30 mouse cellular contexts compared by ENCODE assay signal in genomic region chr1:133372113-133372512, GRCm38 (mm10). TPM values are rescaled to one million over a fixed set of nuclear protein-coding genes. Genes with fewer than 3 reads are reported as not detected.
A peak's percentile ranks its signal among the peaks of the same experiment; 100 is the strongest.
DNase-seq lines count a peak whose midpoint lies in the region; ATAC-seq and TF ChIP-seq lines count a peak whose summit lies in the region.
"Had no signal": no experiment of that assay in that cellular context is flagged by ENCODE, and none has a peak within 500 bp of the region (broad histone marks: within the 10 kb centered on the region; RNA-seq: fewer than 3 reads in every experiment).

No protein-coding gene starts in this region.

- no peak for TF ChIP-seq CTCF in hindbrain, postnatal 0 days (IDR thresholded peaks at IDR 0.05; ENCODE audit: low read depth)

- WGBS in hindbrain, embryonic 10.5 days, result 73% methylated on average over 8 of the region's 8 CpGs
- WGBS in hindbrain, postnatal 0 days, result 71% methylated on average over 8 of the region's 8 CpGs
- WGBS in midbrain, embryonic 10.5 days, result 76% methylated on average over 8 of the region's 8 CpGs
- WGBS in midbrain, embryonic 13.5 days, result 70% methylated on average over 8 of the region's 8 CpGs
- WGBS in liver, embryonic 13.5 days (ENCODE audit: insufficient replicate concordance), result 34% methylated on average over 8 of the region's 8 CpGs

- H3K4me2 ChIP-seq in hindbrain, postnatal 0 days (ENCODE audit: low read depth, low read length), result no peak overlapping the region
- H3K4me2 ChIP-seq in midbrain, embryonic 13.5 days (replicated peaks), result no peak overlapping the region
- H3K4me2 ChIP-seq in liver, embryonic 13.5 days, result no peak overlapping the region
- H3K4me2 ChIP-seq: embryonic facial prominence, embryonic 15.5 days; forebrain, embryonic 12.5 days; heart, embryonic 12.5 days; hindbrain, embryonic 13.5 days had no signal

- no peak overlapping the region for H3K4me3 ChIP-seq in hindbrain, embryonic 10.5 days
- no peak overlapping the region for H3K4me3 ChIP-seq in hindbrain, postnatal 0 days (ENCODE audit: low read length)
- H3K4me3 ChIP-seq in midbrain, embryonic 10.5 days, result no peak overlapping the region
- no peak overlapping the region for H3K4me3 ChIP-seq in midbrain, embryonic 13.5 days (replicated peaks)
- H3K4me3 ChIP-seq in liver, embryonic 13.5 days (replicated peaks), result no peak overlapping the region
- H3K4me3 ChIP-seq: embryonic facial prominence, embryonic 15.5 days; forebrain, embryonic 12.5 days; heart, embryonic 12.5 days; hindbrain, embryonic 13.5 days; limb, embryonic 10.5 days had no signal

- no peaks in the 10 kb centered on the region for H3K36me3 ChIP-seq in hindbrain, embryonic 10.5 days
- no peaks in the 10 kb centered on the region for H3K36me3 ChIP-seq in hindbrain, postnatal 0 days (ENCODE audit: insufficient read depth, low read length)
- H3K36me3 ChIP-seq in midbrain, embryonic 10.5 days, result no peaks in the 10 kb centered on the region
- H3K36me3 ChIP-seq in midbrain, embryonic 13.5 days, result no peaks in the 10 kb centered on the region
- no peaks in the 10 kb centered on the region for H3K36me3 ChIP-seq in liver, embryonic 13.5 days
- H3K36me3 ChIP-seq: embryonic facial prominence, embryonic 15.5 days; forebrain, embryonic 12.5 days; heart, embryonic 12.5 days; limb, embryonic 10.5 days had no signal

- peaks cover 55% of the 10 kb centered on the region for H3K4me1 ChIP-seq in hindbrain, embryonic 10.5 days (replicated peaks)
- H3K4me1 ChIP-seq in hindbrain, postnatal 0 days (ENCODE audit: insufficient read depth, low read length), result peaks cover 7% of the 10 kb centered on the region; the same call in 1 of the 2 replicates
- peaks cover 50% of the 10 kb centered on the region for H3K4me1 ChIP-seq in midbrain, embryonic 10.5 days
- peaks cover 21% of the 10 kb centered on the region for H3K4me1 ChIP-seq in midbrain, embryonic 13.5 days (replicated peaks)
- H3K4me1 ChIP-seq in liver, embryonic 13.5 days (replicated peaks), result peaks cover 46% of the 10 kb centered on the region

- peaks cover 5% of the 10 kb centered on the region; the same call in 1 of the 2 replicates for H3K27me3 ChIP-seq in hindbrain, embryonic 10.5 days (ENCODE audit: insufficient read depth, poor library complexity, severe bottlenecking)
- H3K27me3 ChIP-seq in hindbrain, postnatal 0 days (ENCODE audit: insufficient read depth, low read length), result no peaks in the 10 kb centered on the region
- peaks cover 27% of the 10 kb centered on the region for H3K27me3 ChIP-seq in midbrain, embryonic 10.5 days (ENCODE audit: low read depth, poor library complexity, severe bottlenecking)
- no peaks in the 10 kb centered on the region for H3K27me3 ChIP-seq in midbrain, embryonic 13.5 days
- no peaks in the 10 kb centered on the region for H3K27me3 ChIP-seq in liver, embryonic 13.5 days
- H3K27me3 ChIP-seq: embryonic facial prominence, embryonic 15.5 days; heart, embryonic 12.5 days had no signal

- peak overlapping the region; percentile 64 for H3K27ac ChIP-seq in hindbrain, embryonic 10.5 days
- no peak overlapping the region for H3K27ac ChIP-seq in hindbrain, postnatal 0 days
- peak overlapping the region; percentile 33; the same call in 1 of the 2 replicates for H3K27ac ChIP-seq in midbrain, embryonic 10.5 days (replicated peaks)
- H3K27ac ChIP-seq in midbrain, embryonic 13.5 days, result no peak overlapping the region
- peak overlapping the region; percentile 72 for H3K27ac ChIP-seq in liver, embryonic 13.5 days
- H3K27ac ChIP-seq: embryonic facial prominence, embryonic 15.5 days; forebrain, embryonic 12.5 days; hindbrain, embryonic 13.5 days; limb, embryonic 10.5 days had no signal

- H3K9me3 ChIP-seq in hindbrain, embryonic 10.5 days, result 0 out of 2 replicates have a peak, but pooled peaks cover under 1% of the 10 kb centered on the region
- H3K9me3 ChIP-seq in hindbrain, postnatal 0 days (ENCODE audit: low read length), result no peaks in the 10 kb centered on the region
- H3K9me3 ChIP-seq in midbrain, embryonic 10.5 days (replicated peaks), result no peaks in the 10 kb centered on the region
- no peaks in the 10 kb centered on the region for H3K9me3 ChIP-seq in midbrain, embryonic 13.5 days
- H3K9me3 ChIP-seq in liver, embryonic 13.5 days (replicated peaks), result no peaks in the 10 kb centered on the region
- H3K9me3 ChIP-seq: embryonic facial prominence, embryonic 15.5 days; forebrain, embryonic 12.5 days; heart, embryonic 12.5 days; hindbrain, embryonic 13.5 days; limb, embryonic 10.5 days had no signal

- no peak overlapping the region for H3K9ac ChIP-seq in hindbrain, postnatal 0 days (replicated peaks; ENCODE audit: low read length)
- H3K9ac ChIP-seq in midbrain, embryonic 13.5 days (replicated peaks), result no peak overlapping the region
- H3K9ac ChIP-seq in liver, embryonic 13.5 days, result no peak overlapping the region
- H3K9ac ChIP-seq: embryonic facial prominence, embryonic 15.5 days; forebrain, embryonic 12.5 days; heart, embryonic 12.5 days; hindbrain, embryonic 13.5 days had no signal

- DNase-seq in hindbrain, embryonic 10.5 days (ENCODE audit: low spot score), result no peak
- no peak for DNase-seq in hindbrain, postnatal 0 days (ENCODE audit: low spot score)
- DNase-seq in midbrain, embryonic 10.5 days (ENCODE audit: low spot score), result no peak
- no peak for DNase-seq in liver, embryonic 13.5 days
- DNase-seq in left cerebral cortex, adult 8-10 months (ENCODE audit: low spot score in 2 of 2), result no peak
- DNase-seq: cerebellum, adult 11-12 months; cerebellum, postnatal 25 days; gastrocnemius, postnatal 10 days; heart, adult 11 months; heart, postnatal 14 days; layer of hippocampus, postnatal 36 days; lung, adult 2 months; right cerebral cortex, postnatal 14 days; thymus, adult 2 months had no signal

- no peak for ATAC-seq in hindbrain, postnatal 0 days
- ATAC-seq in midbrain, embryonic 13.5 days, result no peak
- peak; percentile 68 for ATAC-seq in liver, embryonic 13.5 days (ENCODE audit: low read depth)
- no peak for ATAC-seq in erythroblast, adult 5-6 weeks (replicated peaks; ENCODE audit: low FRiP score, poor library complexity, severe bottlenecking)

RNA-seq across cellular contexts. Expression of gene Etnk2, which starts 8.7 kb away (rescaled TPM):
- polyA plus RNA-seq in hindbrain, embryonic 10.5 days (2016; fragmentation: Nextera tagmentation; extraction: Ambion mirVana), result 2.9 and 4.1 TPM in 2 replicates
- total RNA-seq in hindbrain, postnatal 0 days (2014; rRNA removed), result 36.7 and 49.7 TPM in 2 replicates
- 27.4 and 29.6 TPM in 2 replicates for polyA plus RNA-seq in hindbrain, postnatal 0 days (2015; fragmentation: Nextera tagmentation; extraction: Ambion mirVana)
- polyA plus RNA-seq in midbrain, embryonic 10.5 days (2016; fragmentation: Nextera tagmentation; extraction: Ambion mirVana), result 3.4 and 3.9 TPM in 2 replicates
- 7.3 and 7.6 TPM in 2 replicates for polyA plus RNA-seq in midbrain, embryonic 13.5 days (2015; fragmentation: Nextera tagmentation; extraction: Ambion mirVana)
- 4.3 and 4.8 TPM in 2 replicates for polyA plus RNA-seq in liver, embryonic 13.5 days (2015; fragmentation: Nextera tagmentation; extraction: Ambion mirVana)
- total RNA-seq in left cerebral cortex, adult 8-10 months (2022), result 1 to 10 TPM; 7.1 to 9.9 (median 7.9) TPM
- not detected in 2 replicates for total RNA-seq in erythroblast, adult 5-6 weeks (2015; ENCODE audit: low replicate concordance)
- not detected in 2 replicates for total RNA-seq in erythroblast, adult 5-6 weeks (2017; ENCODE audit: low replicate concordance)
- total RNA-seq: megakaryocyte-erythroid progenitor cell, adult 5-6 weeks; neutrophil, adult 5-6 weeks had no signal

RNA-seq across cellular contexts. Expression of gene Ren1, which starts 21.8 kb away (rescaled TPM):
- polyA plus RNA-seq in hindbrain, embryonic 10.5 days (2016; fragmentation: Nextera tagmentation; extraction: Ambion mirVana), result 0.22 and 0.37 TPM in 2 replicates
- 0.58 and 1.1 TPM in 2 replicates for total RNA-seq in hindbrain, postnatal 0 days (2014; rRNA removed)
- 1.6 and 1.7 TPM in 2 replicates for polyA plus RNA-seq in hindbrain, postnatal 0 days (2015; fragmentation: Nextera tagmentation; extraction: Ambion mirVana)
- not detected in 2 replicates for polyA plus RNA-seq in midbrain, embryonic 10.5 days (2016; fragmentation: Nextera tagmentation; extraction: Ambion mirVana)
- polyA plus RNA-seq in midbrain, embryonic 13.5 days (2015; fragmentation: Nextera tagmentation; extraction: Ambion mirVana), result not detected in 2 replicates
- 0.47 and 0.61 TPM in 2 replicates for polyA plus RNA-seq in liver, embryonic 13.5 days (2015; fragmentation: Nextera tagmentation; extraction: Ambion mirVana)
- total RNA-seq in left cerebral cortex, adult 8-10 months (2022), result not detected
- total RNA-seq in erythroblast, adult 5-6 weeks (2015; ENCODE audit: low replicate concordance), result not detected in 2 replicates
- total RNA-seq in erythroblast, adult 5-6 weeks (2017; ENCODE audit: low replicate concordance), result not detected in 2 replicates
- total RNA-seq: gastrocnemius, postnatal 10 days; layer of hippocampus, postnatal 36 days; megakaryocyte-erythroid progenitor cell, adult 5-6 weeks; midbrain, postnatal 0 days; neutrophil, adult 5-6 weeks had no signal
- polyA plus RNA-seq: forebrain, embryonic 12.5 days; frontal cortex, adult 2 months; limb, embryonic 10.5 days; midbrain, postnatal 0 days; spleen, adult 2 months had no signal

RNA-seq across cellular contexts. Expression of gene Kiss1, which starts 50.4 kb away (rescaled TPM):
- polyA plus RNA-seq in hindbrain, embryonic 10.5 days (2016; fragmentation: Nextera tagmentation; extraction: Ambion mirVana), result not detected in 2 replicates
- total RNA-seq in hindbrain, postnatal 0 days (2014; rRNA removed), result not detected in 2 replicates
- polyA plus RNA-seq in hindbrain, postnatal 0 days (2015; fragmentation: Nextera tagmentation; extraction: Ambion mirVana), result 1.4 TPM in 1 of 2 replicates, not detected in the other
- not detected in 2 replicates for polyA plus RNA-seq in midbrain, embryonic 10.5 days (2016; fragmentation: Nextera tagmentation; extraction: Ambion mirVana)
- not detected in 2 replicates for polyA plus RNA-seq in midbrain, embryonic 13.5 days (2015; fragmentation: Nextera tagmentation; extraction: Ambion mirVana)
- not detected in 2 replicates for polyA plus RNA-seq in liver, embryonic 13.5 days (2015; fragmentation: Nextera tagmentation; extraction: Ambion mirVana)
- total RNA-seq in left cerebral cortex, adult 8-10 months (2022), result not detected
- total RNA-seq in erythroblast, adult 5-6 weeks (2015; ENCODE audit: low replicate concordance), result not detected in 2 replicates
- not detected in 2 replicates for total RNA-seq in erythroblast, adult 5-6 weeks (2017; ENCODE audit: low replicate concordance)
- total RNA-seq: CH12.LX; gastrocnemius, postnatal 10 days; heart, postnatal 14 days; layer of hippocampus, postnatal 36 days; megakaryocyte-erythroid progenitor cell, adult 5-6 weeks; MEL; midbrain, postnatal 0 days; neutrophil, adult 5-6 weeks had no signal
- polyA plus RNA-seq: forebrain, embryonic 12.5 days; heart, embryonic 12.5 days; intestine, embryonic 14.5 days; limb, embryonic 10.5 days; spleen, adult 2 months; stomach, embryonic 14.5 days; thymus, adult 2 months had no signal

RNA-seq across cellular contexts. Expression of gene Sox13, which starts 52.1 kb away (rescaled TPM):
- 28.3 and 28.4 TPM in 2 replicates for polyA plus RNA-seq in hindbrain, embryonic 10.5 days (2016; fragmentation: Nextera tagmentation; extraction: Ambion mirVana)
- 13.1 and 16.8 TPM in 2 replicates for total RNA-seq in hindbrain, postnatal 0 days (2014; rRNA removed)
- 2.9 and 3.3 TPM in 2 replicates for polyA plus RNA-seq in hindbrain, postnatal 0 days (2015; fragmentation: Nextera tagmentation; extraction: Ambion mirVana)
- polyA plus RNA-seq in midbrain, embryonic 10.5 days (2016; fragmentation: Nextera tagmentation; extraction: Ambion mirVana), result 28.5 and 32.0 TPM in 2 replicates
- 12.5 and 13.9 TPM in 2 replicates for polyA plus RNA-seq in midbrain, embryonic 13.5 days (2015; fragmentation: Nextera tagmentation; extraction: Ambion mirVana)
- 1.3 and 1.5 TPM in 2 replicates for polyA plus RNA-seq in liver, embryonic 13.5 days (2015; fragmentation: Nextera tagmentation; extraction: Ambion mirVana)
- 10 to 100 TPM in 3 of 4 experiments, 1 to 10 TPM in 1; 8.0 to 12.5 (median 11.4) TPM for total RNA-seq in left cerebral cortex, adult 8-10 months (2022)
- 1.0 TPM in 1 of 2 replicates, not detected in the other for total RNA-seq in erythroblast, adult 5-6 weeks (2015; ENCODE audit: low replicate concordance)
- total RNA-seq in erythroblast, adult 5-6 weeks (2017; ENCODE audit: low replicate concordance), result 0.77 and 2.2 TPM in 2 replicates
- total RNA-seq: MEL had no signal

Comparison
In these comparisons a context has a peak if more than half of its experiments do, and no peak if none do; other contexts are left out.
1. H3K27ac ChIP-seq: peak in hindbrain, embryonic 10.5 days (single experiment), midbrain, embryonic 10.5 days (single experiment) and liver, embryonic 13.5 days (single experiment); none in hindbrain, postnatal 0 days (single experiment) and midbrain, embryonic 13.5 days (single experiment).